Mouse (Mus musculus): ENCODE data around the gene Rara. TPM values are rescaled to one million over a fixed set of nuclear protein-coding genes. Genes with fewer than 3 reads are reported as not detected.

The Rara gene
- total and polyA plus RNA-seq, 3 experiments = 4.5 to 13.7 (median 12.1) TPM

DNA sequence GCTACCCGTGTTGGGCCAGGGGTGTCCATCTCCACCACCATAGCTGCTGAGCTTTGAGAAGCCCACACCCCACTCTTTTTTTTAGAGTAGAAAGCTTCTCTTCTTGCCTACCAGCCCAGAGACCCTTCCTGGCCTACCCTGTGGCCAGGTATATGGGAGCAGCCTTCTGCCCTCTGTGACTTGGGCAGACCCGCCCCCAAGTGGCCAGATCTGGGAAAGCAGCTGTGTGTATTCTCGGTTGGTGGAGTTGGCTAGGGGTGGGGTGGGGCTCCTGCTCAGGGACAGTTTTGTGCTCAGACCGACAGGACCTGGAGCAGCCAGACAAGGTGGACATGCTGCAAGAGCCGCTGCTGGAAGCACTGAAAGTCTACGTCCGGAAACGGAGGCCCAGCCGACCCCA is 44.6 kb downstream of the Rara start:
- Histone ChIP-seq H3K4me2 (ENCODE audit: insufficient read depth, low read depth, poor library complexity, severe bottlenecking) (no peak overlapping the region), H3K9ac (ENCODE audit: insufficient read depth, low read depth) (no peak overlapping the region), H3K79me2 (replicated peaks; ENCODE audit: control insufficient read depth, extremely low read depth, insufficient read depth, poor library complexity, severe bottlenecking) (no peaks in the 10 kb centered on the region), H3K36me3 (replicated peaks in 1 of 2; ENCODE audit: control insufficient read depth in 1 of 2, insufficient read depth in 1 of 2, low read length in 1 of 2) (peaks cover 49 to 78% of the 10 kb centered on the region in 2 experiments), H3K4me1 (ENCODE audit: control insufficient read depth in 1 of 2, insufficient read depth in 2 of 2) (peaks cover 6 to 24% of the 10 kb centered on the region in 2 experiments; a peak in 3 of 4 replicates), H3K27me3 (replicated peaks) (no peaks in the 10 kb centered on the region), H3K4me3 (replicated peaks in 1 of 3; ENCODE audit: low read depth in 2 of 3, low read length in 2 of 3, poor library complexity in 1 of 3) (no peak overlapping the region), H3K27ac (ENCODE audit: insufficient read depth, low read depth) (no peak overlapping the region), H3K9me3 (replicated peaks; ENCODE audit: low read length) (peaks cover 3% of the 10 kb centered on the region)
- dilution Hi-C loops (cut with MboI; ENCODE audit: extremely low pct_ligation_motif_present, extremely low pct_unique_long_range_greater_than_20kb, low sequenced_read_pairs) (no loop called here), in situ Hi-C loops (cut with MboI; ENCODE audit: low pct_ligation_motif_present, low pct_unique_long_range_greater_than_20kb, low sequenced_read_pairs) (loop anchor here (5.0 to 10.0 kb wide), 2 partner anchors 35 to 57 kb away; no protein-coding TSS in a partner anchor)
- peak; percentile 80 for DNase-seq (ENCODE audit: extremely low read depth)
- TF ChIP-seq SIN3A (IDR thresholded peaks at IDR 0.05; ENCODE audit: low read length) (0 out of 2 replicates have a peak, but pooled peaks have one; percentile 38), CTCF (conservative IDR thresholded peaks at IDR 0.05 in 1 of 2, IDR thresholded peaks at IDR 0.05 in 1 of 2; ENCODE audit: low read depth in 2 of 2, low read length in 2 of 2) (peak; percentile 48 to 99; a peak in 3 of 4 replicates), EP300 (IDR thresholded peaks at IDR 0.05; ENCODE audit: low read length) (no peak), RAD21 (IDR thresholded peaks at IDR 0.05; ENCODE audit: low read depth, low read length) (peak; percentile 100), IRF4 (IDR thresholded peaks at IDR 0.05; ENCODE audit: low read depth, low read length) (0 out of 2 replicates have a peak, but pooled peaks have one; percentile 68), MAZ (IDR thresholded peaks at IDR 0.05; ENCODE audit: low read depth, low read length) (peak; percentile 76; the same call in 1 of the 2 replicates), SMC3 (IDR thresholded peaks at IDR 0.05; ENCODE audit: low read depth, low read length) (peak; percentile 100), MXI1 (IDR thresholded peaks at IDR 0.05; ENCODE audit: low read depth, low read length) (no peak), NRF1 (IDR thresholded peaks at IDR 0.05; ENCODE audit: low read depth, low read length) (peak; percentile 27; the same call in 1 of the 2 replicates), POLR2A (IDR thresholded peaks at IDR 0.05; ENCODE audit: low read depth, low read length) (no peak), POLR2AphosphoS2 (IDR thresholded peaks at IDR 0.05; ENCODE audit: low read depth, low read length) (no peak), ZC3H11A (IDR thresholded peaks at IDR 0.05; ENCODE audit: low read depth, low read length) (peak; percentile 95), MEF2A (IDR thresholded peaks at IDR 0.05; ENCODE audit: borderline replicate concordance, low read depth, low read length) (no peak), TBP (conservative IDR thresholded peaks at IDR 0.05; ENCODE audit: low read depth, low read length) (no peak)

DNA sequence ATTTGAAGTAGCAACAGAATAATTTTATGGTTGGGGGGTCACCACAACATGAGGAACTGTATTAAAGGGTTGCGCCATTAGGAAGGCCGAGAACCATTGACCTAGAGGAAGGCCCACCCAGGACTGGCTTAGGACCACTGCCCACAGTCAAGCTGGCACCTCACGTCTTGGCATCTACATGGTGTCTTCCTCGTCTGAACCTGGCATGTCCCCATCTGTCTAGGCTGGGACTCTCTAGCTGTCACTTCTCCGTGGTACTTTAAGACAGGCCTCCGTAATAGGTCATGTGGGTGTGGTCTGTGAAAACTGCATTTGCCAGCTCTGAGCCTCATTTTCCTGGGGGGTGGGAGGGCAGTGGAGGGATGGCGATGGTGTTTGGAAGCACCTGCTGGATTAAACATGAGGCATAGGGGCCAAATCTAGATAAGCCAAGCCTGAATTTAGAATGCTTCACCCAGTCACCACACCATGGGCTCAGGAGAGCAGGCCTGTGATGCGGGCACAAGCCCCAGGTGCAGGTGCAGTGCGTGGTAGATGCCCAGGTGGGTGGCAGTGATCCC is 45.3 kb downstream of the Rara start:
- peaks cover 3% of the 10 kb centered on the region for H3K9me3 ChIP-seq (replicated peaks; ENCODE audit: low read length)
- TF ChIP-seq HCFC1 (IDR thresholded peaks at IDR 0.05; ENCODE audit: low read depth, low read length) (no peak), UBTF (IDR thresholded peaks at IDR 0.05; ENCODE audit: low read depth, low read length) (no peak), SMC3 (IDR thresholded peaks at IDR 0.05; ENCODE audit: low read depth, low read length) (no peak)

More for the DNA sequence above, 45.3 kb downstream of the Rara start:
- Histone ChIP-seq H3K27me3 (replicated peaks) (no peaks in the 10 kb centered on the region), H3K27ac (ENCODE audit: insufficient read depth, low read depth) (no peak overlapping the region), H3K4me3 (replicated peaks in 1 of 3; ENCODE audit: low read depth in 2 of 3, low read length in 2 of 3, poor library complexity in 1 of 3) (no peak overlapping the region), H3K79me2 (replicated peaks; ENCODE audit: control insufficient read depth, extremely low read depth, insufficient read depth, poor library complexity, severe bottlenecking) (no peaks in the 10 kb centered on the region), H3K36me3 (replicated peaks in 1 of 2; ENCODE audit: control insufficient read depth in 1 of 2, insufficient read depth in 1 of 2, low read length in 1 of 2) (peaks cover 47 to 72% of the 10 kb centered on the region in 2 experiments), H3K4me1 (ENCODE audit: control insufficient read depth in 1 of 2, insufficient read depth in 2 of 2) (peaks cover 6 to 21% of the 10 kb centered on the region in 2 experiments; a peak in 3 of 4 replicates), H3K9ac (ENCODE audit: insufficient read depth, low read depth) (no peak overlapping the region), H3K4me2 (ENCODE audit: insufficient read depth, low read depth, poor library complexity, severe bottlenecking) (no peak overlapping the region)
- in situ Hi-C loops (cut with MboI; ENCODE audit: low pct_ligation_motif_present, low pct_unique_long_range_greater_than_20kb, low sequenced_read_pairs) (loop anchor here (5.0 to 10.0 kb wide), 2 partner anchors 36 to 58 kb away; no protein-coding TSS in a partner anchor), dilution Hi-C loops (cut with MboI; ENCODE audit: extremely low pct_ligation_motif_present, extremely low pct_unique_long_range_greater_than_20kb, low sequenced_read_pairs) (no loop called here)
- DNase-seq (ENCODE audit: extremely low read depth) = no peak

All from CH12.LX (cell line).